Mouse (Mus musculus): Measurements from ENCODE around the gene Tprn. TPM values are rescaled to one million over a fixed set of nuclear protein-coding genes. Genes with fewer than 3 reads are reported as not detected.

Tprn gene
- polyA plus RNA-seq, 1 experiment from 2014 or later: 8.6 TPM

DNA sequence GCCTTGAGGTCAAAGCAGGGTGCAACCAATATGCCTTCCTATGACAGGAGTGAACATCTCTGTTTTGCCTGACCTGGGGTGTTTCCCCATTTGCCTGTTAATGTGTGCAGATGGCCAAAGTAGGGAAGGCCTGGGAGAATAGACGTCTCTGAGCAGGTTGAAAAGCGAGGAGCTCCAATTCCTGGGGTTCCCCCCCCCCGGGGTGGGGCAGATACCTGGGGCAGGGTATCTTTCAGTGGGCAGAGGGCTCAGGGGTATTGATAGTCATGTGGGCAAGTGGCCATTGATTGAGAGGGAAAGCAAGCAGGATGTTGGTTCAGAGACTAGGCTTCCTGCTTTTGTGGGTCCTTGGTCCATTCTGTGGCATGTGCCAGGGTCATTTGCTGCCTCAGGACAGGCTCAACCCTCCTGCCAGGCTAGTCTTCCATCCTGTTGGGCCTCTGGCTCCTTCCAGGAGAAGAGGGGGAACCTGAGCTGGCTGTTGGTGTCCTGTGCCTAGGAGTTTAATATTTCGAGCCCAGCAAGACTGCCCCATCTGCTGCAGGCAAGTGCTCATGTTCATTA, 5.4 kb downstream of the Tprn start:
- Histone ChIP-seq H3K36me3 (peaks cover 38% of the 10 kb centered on the region), H3K27ac (no peak overlapping the region), H3K4me2 (no peak overlapping the region), H3K9ac (no peak overlapping the region), H3K9me3 (no peaks in the 10 kb centered on the region), H3K4me1 (peaks cover 47% of the 10 kb centered on the region), H3K27me3 (peaks cover 20% of the 10 kb centered on the region), H3K4me3 (no peak overlapping the region)
- no peak for ATAC-seq (ENCODE audit: insufficient number of reproducible peaks, low FRiP score, low TSS enrichment, low read depth)
- 71% methylated on average over 4 of the region's 4 CpGs for WGBS

DNA sequence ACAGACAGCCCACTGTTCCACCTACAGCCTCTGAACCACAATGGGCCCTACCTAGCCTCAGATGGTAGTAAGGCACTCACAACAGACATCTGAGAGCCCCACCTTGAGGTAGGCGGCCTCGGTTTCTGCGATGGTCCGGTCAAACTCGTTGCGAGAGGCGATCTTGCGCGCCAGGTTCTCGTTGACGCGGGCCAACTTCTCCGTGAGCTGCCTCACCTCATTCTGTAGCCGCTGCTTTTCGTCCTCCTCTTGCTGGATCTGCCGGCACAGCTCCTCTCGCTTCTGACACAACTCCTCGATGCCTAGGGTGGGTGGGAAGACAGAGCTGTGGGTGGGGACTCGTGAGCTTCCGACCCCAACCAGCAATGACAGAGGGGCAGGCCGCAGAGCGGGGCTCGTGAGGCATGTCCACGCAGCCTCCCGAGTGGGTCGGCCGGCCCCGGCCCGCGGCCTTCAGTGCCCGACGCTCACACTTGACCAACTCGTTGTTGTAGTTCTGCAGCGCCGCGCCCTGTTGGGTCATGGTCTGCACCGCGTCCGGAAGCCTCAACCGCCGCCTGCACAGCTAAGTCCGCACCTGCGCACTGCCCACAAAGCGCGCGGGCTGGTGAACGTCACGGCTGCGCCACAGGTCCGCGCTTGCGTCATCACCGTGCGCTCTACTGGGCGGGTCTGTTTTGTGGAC, 9.6 kb downstream of the Tprn start, which contains the start of the genes Ssna1 and Anapc2:
Gene Ssna1 (minus strand): TSS at position 612 of the 685 bp plus-strand sequence.
Gene Anapc2 (plus strand): TSS at position 652 of the 685 bp plus-strand sequence.
- peak within 1 kb of the TSS; percentile 91 for H3K27ac ChIP-seq
- H3K9me3 ChIP-seq: no peaks in the 10 kb centered on the region
- peaks cover 27% of the 10 kb centered on the region for H3K4me1 ChIP-seq
- under 1% methylated on average over 55 of the region's 55 CpGs for WGBS
- H3K4me2 ChIP-seq: peak within 1 kb of the TSS; percentile 88
- H3K9ac ChIP-seq: peak within 1 kb of the TSS; percentile 82
- peak within 1 kb of the TSS; percentile 91 for H3K4me3 ChIP-seq
- H3K36me3 ChIP-seq: peaks cover 70% of the 10 kb centered on the region
- ATAC-seq (ENCODE audit: insufficient number of reproducible peaks, low FRiP score, low TSS enrichment, low read depth): peak; percentile 93
- H3K27me3 ChIP-seq: no peaks in the 10 kb centered on the region

DNA sequence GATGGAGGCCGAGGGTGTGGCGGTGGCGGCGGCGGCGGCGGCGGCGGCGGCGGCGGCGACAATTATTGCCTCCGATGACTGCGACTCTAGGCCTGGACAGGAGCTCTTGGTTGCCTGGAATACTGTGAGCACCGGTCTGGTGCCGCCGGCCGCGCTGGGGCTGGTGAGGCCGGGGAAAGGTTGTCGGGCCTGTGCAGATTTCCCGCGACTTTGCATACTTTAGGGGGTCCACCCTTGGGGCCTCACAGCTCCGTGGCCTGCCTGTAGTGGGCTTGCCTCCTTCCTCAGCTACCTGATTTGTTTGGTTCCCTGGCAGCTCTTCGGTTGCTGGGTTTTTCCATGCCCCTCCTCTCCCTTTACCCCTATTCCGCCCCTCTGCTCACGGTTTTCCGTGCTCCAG, 10.1 kb downstream of the Tprn start:
- H3K27ac ChIP-seq: peak overlapping the region; percentile 91
- H3K9ac ChIP-seq: peak overlapping the region; percentile 82
- peaks cover 27% of the 10 kb centered on the region for H3K4me1 ChIP-seq
- peak overlapping the region; percentile 88 for H3K4me2 ChIP-seq
- 0% methylated on average over 29 of the region's 29 CpGs for WGBS
- peak overlapping the region; percentile 91 for H3K4me3 ChIP-seq
- ATAC-seq (ENCODE audit: insufficient number of reproducible peaks, low FRiP score, low TSS enrichment, low read depth): no peak
- peaks cover 76% of the 10 kb centered on the region for H3K36me3 ChIP-seq
- no peaks in the 10 kb centered on the region for H3K9me3 ChIP-seq
- no peaks in the 10 kb centered on the region for H3K27me3 ChIP-seq

DNA sequence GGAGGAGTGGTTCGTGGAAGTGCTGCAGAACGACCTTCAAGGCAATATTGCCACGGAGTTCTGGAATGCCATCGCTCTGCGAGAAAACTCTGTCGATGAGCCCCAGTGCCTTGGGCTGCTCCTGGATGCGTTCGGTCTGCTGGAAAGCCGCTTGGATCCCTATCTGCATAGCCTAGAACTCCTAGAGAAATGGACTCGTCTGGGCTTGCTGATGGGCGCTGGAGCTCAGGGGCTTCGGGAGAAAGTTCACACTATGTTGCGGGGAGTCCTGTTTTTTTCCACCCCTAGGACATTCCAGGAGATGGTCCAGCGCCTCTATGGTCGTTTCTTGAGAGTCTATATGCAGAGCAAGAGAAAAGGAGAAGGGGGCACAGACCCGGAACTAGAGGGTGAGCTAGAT, 10.6 kb downstream of the Tprn start:
- H3K9me3 ChIP-seq: no peaks in the 10 kb centered on the region
- H3K36me3 ChIP-seq: peaks cover 76% of the 10 kb centered on the region
- peak overlapping the region; percentile 91 for H3K4me3 ChIP-seq
- peak overlapping the region; percentile 88 for H3K4me2 ChIP-seq
- no peaks in the 10 kb centered on the region for H3K27me3 ChIP-seq
- ATAC-seq (ENCODE audit: insufficient number of reproducible peaks, low FRiP score, low TSS enrichment, low read depth): no peak
- H3K4me1 ChIP-seq: peaks cover 27% of the 10 kb centered on the region
- peak overlapping the region; percentile 82 for H3K9ac ChIP-seq
- H3K27ac ChIP-seq: peak overlapping the region; percentile 91
- 30% methylated on average over 16 of the region's 16 CpGs for WGBS

DNA sequence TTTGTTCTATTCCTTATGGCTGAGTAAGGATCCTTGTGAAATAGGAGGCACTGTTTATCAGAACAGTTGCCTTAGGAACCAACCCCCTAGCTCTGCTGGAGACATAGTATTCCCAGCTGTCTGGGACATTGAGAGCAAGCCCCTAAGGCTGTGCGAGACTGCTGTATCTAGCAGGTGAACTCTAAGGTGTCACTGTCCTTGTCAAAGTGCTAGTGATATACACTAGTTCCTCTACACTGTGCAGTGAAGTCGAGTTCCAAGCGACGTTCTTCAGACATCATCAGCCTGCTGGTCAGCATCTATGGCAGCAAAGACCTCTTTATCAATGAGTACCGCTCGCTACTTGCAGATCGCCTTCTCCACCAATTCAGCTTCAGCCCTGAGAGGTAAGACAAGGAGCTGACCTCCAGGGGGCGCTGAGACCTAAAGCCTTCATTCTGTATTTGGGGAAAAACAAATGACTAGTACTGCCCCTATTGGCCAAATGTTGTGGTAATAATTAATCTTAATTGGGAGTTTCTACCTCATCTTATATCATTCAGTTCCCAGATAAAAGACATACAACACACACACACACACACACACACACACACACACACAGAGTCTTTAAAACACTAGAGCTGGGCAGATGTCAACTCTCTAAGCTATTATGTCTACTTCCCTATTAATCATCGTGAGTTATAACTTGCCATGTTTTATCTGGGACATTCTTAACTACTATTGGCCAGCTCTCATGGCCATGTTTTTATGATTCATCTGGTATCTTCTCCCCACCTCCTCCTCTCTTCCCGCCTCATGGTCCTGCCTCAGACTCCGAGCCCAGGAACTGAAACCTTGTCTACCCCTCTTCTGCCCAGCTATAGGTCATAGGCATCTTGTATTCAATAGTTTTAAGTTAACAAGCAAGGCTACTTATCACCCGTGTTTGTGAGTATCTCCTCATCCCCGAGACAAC, 16.8 kb downstream of the Tprn start:
- Histone ChIP-seq H3K4me1 (no peaks in the 10 kb centered on the region), H3K27me3 (no peaks in the 10 kb centered on the region), H3K4me3 (no peak overlapping the region), H3K4me2 (no peak overlapping the region), H3K9me3 (no peaks in the 10 kb centered on the region), H3K9ac (no peak overlapping the region), H3K27ac (no peak overlapping the region), H3K36me3 (peaks cover 96% of the 10 kb centered on the region)
- 0 out of 2 replicates have a peak, but pooled peaks have one; percentile 24 for ATAC-seq (ENCODE audit: insufficient number of reproducible peaks, low FRiP score, low TSS enrichment, low read depth)
- WGBS: 64% methylated on average over 13 of the region's 13 CpGs

DNA sequence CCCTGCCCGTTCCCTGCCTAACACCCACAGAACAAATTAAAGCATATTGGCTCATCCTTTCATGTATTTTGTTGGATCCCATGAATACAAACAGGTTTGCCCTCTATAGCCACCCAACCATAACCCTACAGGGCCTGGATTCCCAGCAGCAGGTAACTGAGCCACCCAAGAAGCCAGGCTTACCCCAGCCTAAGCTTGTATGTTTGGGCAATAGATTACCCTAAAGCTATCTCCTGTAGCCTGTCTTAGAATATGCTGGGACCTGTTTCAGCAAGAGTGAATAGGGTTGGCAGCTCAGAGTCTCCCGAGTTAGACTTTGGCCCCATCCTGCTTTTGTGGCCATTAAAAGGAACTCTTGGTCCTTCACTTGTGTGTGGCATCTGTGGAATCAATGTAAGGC, 23.1 kb downstream of the Tprn start:
- H3K27me3 ChIP-seq: peaks cover 39% of the 10 kb centered on the region
- no peak for ATAC-seq (ENCODE audit: insufficient number of reproducible peaks, low FRiP score, low TSS enrichment, low read depth)
- no peak overlapping the region for H3K9ac ChIP-seq
- 0 out of 2 replicates have a peak overlapping the region, but pooled peaks have one; percentile 38 for H3K27ac ChIP-seq
- H3K36me3 ChIP-seq: peaks cover 53% of the 10 kb centered on the region
- peaks cover 38% of the 10 kb centered on the region for H3K4me1 ChIP-seq
- 83% methylated on average over 2 of the region's 2 CpGs for WGBS
- no peaks in the 10 kb centered on the region for H3K9me3 ChIP-seq
- no peak overlapping the region for H3K4me3 ChIP-seq
- no peak overlapping the region for H3K4me2 ChIP-seq

DNA sequence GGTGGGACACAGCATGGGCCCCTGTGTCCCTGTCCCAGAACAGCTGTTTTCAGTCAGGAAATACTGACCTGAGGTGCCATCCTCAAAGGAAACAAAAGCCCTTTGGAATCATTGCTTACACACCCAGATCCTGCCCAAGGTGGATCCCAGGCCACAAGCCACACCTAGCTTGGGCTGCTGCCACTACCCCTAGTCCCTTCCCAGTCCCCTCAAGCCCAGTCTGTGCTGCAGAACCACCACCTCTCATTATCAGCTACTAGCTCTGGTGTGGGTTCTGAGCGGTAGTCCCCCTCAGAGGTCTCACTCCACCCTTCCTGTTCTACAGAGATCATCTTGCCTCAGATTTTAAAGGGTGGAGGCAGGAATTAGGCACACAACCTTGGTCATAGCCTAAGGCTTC, 23.9 kb downstream of the Tprn start:
- Histone ChIP-seq H3K4me1 (peaks cover 45% of the 10 kb centered on the region), H3K9me3 (no peaks in the 10 kb centered on the region), H3K4me3 (no peak overlapping the region), H3K27ac (peak overlapping the region; percentile 67), H3K9ac (no peak overlapping the region), H3K27me3 (peaks cover 46% of the 10 kb centered on the region), H3K4me2 (no peak overlapping the region; the same call in 1 of the 2 replicates), H3K36me3 (peaks cover 45% of the 10 kb centered on the region)
- WGBS: 81% methylated on average over 1 of the region's 1 CpGs
- no peak for ATAC-seq (ENCODE audit: insufficient number of reproducible peaks, low FRiP score, low TSS enrichment, low read depth)

DNA sequence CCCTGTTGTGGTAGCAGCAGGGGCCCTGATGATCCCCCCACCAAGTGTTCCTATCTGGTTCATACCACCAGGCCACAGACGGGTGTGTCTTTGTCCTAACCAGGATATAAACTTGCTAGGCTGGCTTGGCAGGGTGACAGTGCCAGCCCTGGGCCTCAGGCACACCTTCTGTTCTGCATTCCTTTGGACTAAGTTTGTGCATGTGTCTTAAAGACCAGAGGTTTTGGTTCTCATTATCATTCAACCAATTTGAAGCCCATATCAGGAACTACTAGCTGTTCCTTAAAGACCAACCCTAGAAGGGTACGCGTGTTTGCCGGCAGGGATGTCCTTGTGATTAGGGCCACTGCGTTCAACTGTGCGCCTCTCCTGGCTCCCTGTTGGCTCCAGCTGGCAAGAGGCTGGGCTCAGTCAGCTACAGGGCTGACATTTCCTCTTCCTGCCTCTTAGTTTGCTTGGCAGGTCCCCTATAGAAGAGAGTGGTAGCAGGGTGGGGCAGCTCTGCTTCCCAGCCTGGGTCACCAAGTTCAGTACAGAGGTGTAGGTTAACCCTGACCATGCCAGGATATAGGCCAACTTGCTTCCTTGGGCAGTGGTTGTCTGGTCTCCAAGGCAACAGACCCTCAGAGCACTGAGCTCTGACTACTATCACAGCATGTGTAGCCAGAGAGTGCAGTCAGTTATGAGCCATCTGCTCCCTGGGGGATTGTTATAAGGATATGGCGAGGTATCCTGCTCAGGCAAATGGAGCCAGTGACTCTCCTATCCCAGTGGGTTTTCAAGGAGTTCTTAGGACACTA, 24.6 kb downstream of the Tprn start:
- Histone ChIP-seq H3K9me3 (no peaks in the 10 kb centered on the region), H3K4me2 (peak overlapping the region; percentile 26; the same call in 1 of the 2 replicates), H3K27ac (peak overlapping the region; percentile 67), H3K27me3 (peaks cover 54% of the 10 kb centered on the region), H3K9ac (no peak overlapping the region), H3K36me3 (peaks cover 40% of the 10 kb centered on the region), H3K4me1 (peaks cover 51% of the 10 kb centered on the region), H3K4me3 (no peak overlapping the region)
- WGBS: 42% methylated on average over 7 of the region's 7 CpGs
- ATAC-seq (ENCODE audit: insufficient number of reproducible peaks, low FRiP score, low TSS enrichment, low read depth): no peak

DNA sequence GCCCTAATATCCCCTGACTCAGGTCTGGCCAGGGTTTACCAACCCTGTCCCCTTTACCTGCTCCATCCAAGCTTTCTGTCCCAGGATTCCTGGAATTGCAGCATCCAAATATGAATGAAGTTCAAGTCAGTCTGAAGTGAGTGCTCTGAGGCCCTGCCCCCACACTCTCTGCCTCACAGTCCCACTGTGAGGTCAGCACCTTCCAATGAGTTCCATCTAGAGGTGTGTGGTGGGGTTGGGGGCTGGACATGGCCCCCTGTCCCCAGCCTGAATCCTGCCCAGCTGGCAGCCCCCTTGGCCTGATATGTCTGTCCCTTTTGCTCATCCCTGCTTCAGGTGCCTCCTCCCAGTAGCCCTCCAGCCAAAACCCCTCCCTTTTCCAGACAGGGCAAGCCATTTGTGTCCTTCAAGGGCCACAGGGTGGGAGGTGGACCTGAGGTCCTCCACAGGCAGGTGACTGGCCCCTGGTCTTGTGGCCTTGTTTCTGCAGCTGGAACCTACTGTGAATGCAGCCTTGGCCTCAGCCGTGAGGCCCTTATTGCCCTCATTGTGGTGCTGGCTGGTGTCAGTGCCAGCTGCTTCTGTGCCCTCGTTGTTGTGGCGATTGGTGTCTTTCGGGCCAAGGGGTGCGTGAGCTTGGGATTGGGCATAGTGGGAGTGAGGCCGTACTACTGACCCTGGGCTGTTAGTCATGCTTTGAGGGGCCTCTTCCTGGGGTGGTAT, 25.7 kb downstream of the Tprn start, which contains the start of gene Tmem210:
Gene Tmem210 (plus strand): TSS at position 219 of the 723 bp plus-strand sequence.
- WGBS: 86% methylated on average over 6 of the region's 6 CpGs
- no peak within 1 kb of the TSS for H3K9ac ChIP-seq
- no peaks in the 10 kb centered on the region for H3K9me3 ChIP-seq
- H3K36me3 ChIP-seq: peaks cover 30% of the 10 kb centered on the region
- no peak within 1 kb of the TSS for H3K4me3 ChIP-seq
- peaks cover 59% of the 10 kb centered on the region for H3K4me1 ChIP-seq
- no peak for ATAC-seq (ENCODE audit: insufficient number of reproducible peaks, low FRiP score, low TSS enrichment, low read depth)
- peak within 1 kb of the TSS; percentile 26; the same call in 1 of the 2 replicates for H3K4me2 ChIP-seq
- peaks cover 64% of the 10 kb centered on the region for H3K27me3 ChIP-seq
- peak within 1 kb of the TSS; percentile 67 for H3K27ac ChIP-seq

DNA sequence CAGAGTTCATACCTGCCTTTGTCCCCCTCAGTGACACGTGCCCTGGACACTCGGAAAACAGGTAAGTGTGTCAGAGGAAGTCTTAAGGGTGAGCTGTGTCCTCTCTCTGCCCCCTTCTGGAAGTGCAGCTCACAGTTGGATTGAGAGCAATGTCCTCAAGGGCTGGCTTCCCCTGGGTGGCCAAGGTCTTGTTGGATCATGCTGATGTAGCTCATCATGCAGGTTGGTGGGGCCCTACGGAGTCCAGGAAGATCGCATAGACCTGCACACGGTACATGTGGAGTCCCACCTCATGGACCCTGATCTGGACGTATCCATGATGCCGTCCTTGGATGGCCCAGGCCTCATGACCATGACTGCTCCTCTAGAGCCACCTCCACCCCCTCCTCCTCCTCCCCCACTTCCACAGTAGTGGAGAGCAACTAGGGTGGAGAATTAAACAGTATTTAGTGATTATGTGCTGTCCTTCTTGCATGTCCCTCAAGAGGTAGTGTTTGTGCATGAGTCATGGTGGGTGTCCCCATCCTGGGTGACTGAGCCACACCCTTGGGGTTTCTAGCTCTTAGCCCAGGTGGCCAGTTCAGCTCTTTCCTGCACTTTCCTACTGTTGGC, 26.4 kb downstream of the Tprn start:
- H3K4me3 ChIP-seq: no peak overlapping the region
- H3K9me3 ChIP-seq: no peaks in the 10 kb centered on the region
- no peak for ATAC-seq (ENCODE audit: insufficient number of reproducible peaks, low FRiP score, low TSS enrichment, low read depth)
- no peak overlapping the region for H3K27ac ChIP-seq
- 86% methylated on average over 7 of the region's 7 CpGs for WGBS
- no peak overlapping the region for H3K9ac ChIP-seq
- H3K4me2 ChIP-seq: no peak overlapping the region
- peaks cover 22% of the 10 kb centered on the region for H3K36me3 ChIP-seq
- H3K27me3 ChIP-seq: peaks cover 72% of the 10 kb centered on the region
- H3K4me1 ChIP-seq: peaks cover 59% of the 10 kb centered on the region
